Mouse (Mus musculus) heart, embryonic 13.5 days (tissue): ENCODE data around the gene Disp1. TPM values are rescaled to one million over a fixed set of nuclear protein-coding genes. Genes with fewer than 3 reads are reported as not detected.

Source experiments
- ATAC-seq: fragments of 200-750 bp; cut with Nextera tagmentation; 2 replicates; pipeline ENCODE4 v1.8.0; 2017; ENCODE audit warnings: moderate TSS enrichment; ENCODE audit not compliant: insufficient number of reproducible peaks, low FRiP score, low TSS enrichment; ENCODE audit errors: extremely low read depth
- H3K27ac ChIP-seq: fragments of 300-500 bp; sonication (generic); replicated peaks from 2 replicates; pipeline ENCODE4 v1.5.1; 2015; ENCODE audit warnings: moderate library complexity, mild to moderate bottlenecking, inconsistent platforms
- H3K27me3 ChIP-seq: fragments of 300-500 bp; sonication (generic); replicated peaks from 2 replicates; pipeline ENCODE4 v1.6.1; 2015; ENCODE audit warnings: mild to moderate bottlenecking, inconsistent platforms
- H3K36me3 ChIP-seq: fragments of 300-500 bp; sonication (generic); 2 replicates; pipeline ENCODE4 v1.6.1; 2015; ENCODE audit warnings: mild to moderate bottlenecking, inconsistent platforms
- H3K4me1 ChIP-seq: fragments of 300-500 bp; sonication (generic); 2 replicates; pipeline ENCODE4 v1.6.1; 2015; ENCODE audit warnings: inconsistent platforms
- H3K4me2 ChIP-seq: fragments of 300-500 bp; sonication (generic); 2 replicates; pipeline ENCODE4 v1.6.1; 2015; ENCODE audit warnings: inconsistent platforms, mild to moderate bottlenecking, moderate library complexity
- H3K4me3 ChIP-seq: fragments of 300-500 bp; sonication (generic); 2 replicates; pipeline ENCODE4 v1.5.1; 2015; ENCODE audit warnings: moderate library complexity, mild to moderate bottlenecking, inconsistent platforms
- H3K9ac ChIP-seq: fragments of 300-500 bp; sonication (generic); 2 replicates; pipeline ENCODE4 v1.6.1; 2015; ENCODE audit warnings: inconsistent platforms, mild to moderate bottlenecking, moderate library complexity
- H3K9me3 ChIP-seq: fragments of 300-500 bp; sonication (generic); 2 replicates; pipeline ENCODE4 v1.6.1; 2016; ENCODE audit warnings: inconsistent platforms
- WGBS: fragments of 180-500 bp; shearing (Covaris S2); methylation state at CpG from one replicate; pipeline ENCODE4 v1.1.7; 2015; ENCODE audit warnings: mixed read lengths; 5-methylcytosine and 5-hydroxymethylcytosine counted together
- polyA plus RNA-seq: library from polyadenylated mRNA; unstranded; fragments of >200 nt; fragmentation: Nextera tagmentation; extraction: Ambion mirVana; gene quantifications from 2 replicates; pipeline ENCODE4 v1.2.1, GENCODE M21; 2015

Gene Disp1
- 8.8 and 9.1 TPM in 2 replicates for polyA plus RNA-seq

- no peaks in the 10 kb centered on the region for H3K36me3 ChIP-seq
- peak; percentile 66; the same call in 1 of the 2 replicates for ATAC-seq
- H3K9me3 ChIP-seq = no peaks in the 10 kb centered on the region
- peak within 1 kb of the TSS; percentile 92 for H3K9ac ChIP-seq
- H3K4me1 ChIP-seq = peaks cover 18% of the 10 kb centered on the region
- peak within 1 kb of the TSS; percentile 77 for H3K4me2 ChIP-seq
- WGBS = 3% methylated on average over 56 of the region's 56 CpGs
- H3K4me3 ChIP-seq = peak within 1 kb of the TSS; percentile 87
- H3K27ac ChIP-seq = peak within 1 kb of the TSS; percentile 48
- H3K27me3 ChIP-seq = no peaks in the 10 kb centered on the region
Observed at GRCm38 (mm10) chr1:183220796-183221718, at the start of gene Disp1. Gene Disp1, minus strand, starts transcription at chr1:183221522.

DNA sequence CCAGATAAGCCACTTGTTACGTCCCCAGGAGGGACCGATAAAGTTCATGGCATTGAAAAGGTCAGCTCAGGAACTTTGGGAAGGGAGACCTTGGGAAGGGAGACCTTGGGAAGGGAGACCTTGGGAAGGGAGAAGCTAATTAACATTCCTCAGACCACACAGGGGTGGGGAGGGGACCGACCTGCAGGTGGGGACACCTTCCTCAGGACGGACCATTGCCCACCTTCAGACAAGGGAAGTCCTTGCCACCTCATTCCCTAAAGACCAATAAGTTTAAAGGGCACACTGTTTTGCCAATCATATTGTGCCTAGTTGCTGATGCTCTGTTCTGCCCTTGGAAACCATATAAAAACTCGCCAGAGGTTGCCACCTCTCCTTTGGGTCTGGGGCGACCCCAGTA, 46.3 kb upstream of the Disp1 start:
- Histone ChIP-seq H3K9me3 (no peaks in the 10 kb centered on the region), H3K4me1 (peaks cover 15% of the 10 kb centered on the region), H3K27ac (no peak overlapping the region), H3K4me3 (no peak overlapping the region), H3K36me3 (no peaks in the 10 kb centered on the region), H3K4me2 (no peak overlapping the region), H3K27me3 (no peaks in the 10 kb centered on the region), H3K9ac (no peak overlapping the region)
- 63% methylated on average over 6 of the region's 6 CpGs for WGBS
- ATAC-seq = no peak

DNA sequence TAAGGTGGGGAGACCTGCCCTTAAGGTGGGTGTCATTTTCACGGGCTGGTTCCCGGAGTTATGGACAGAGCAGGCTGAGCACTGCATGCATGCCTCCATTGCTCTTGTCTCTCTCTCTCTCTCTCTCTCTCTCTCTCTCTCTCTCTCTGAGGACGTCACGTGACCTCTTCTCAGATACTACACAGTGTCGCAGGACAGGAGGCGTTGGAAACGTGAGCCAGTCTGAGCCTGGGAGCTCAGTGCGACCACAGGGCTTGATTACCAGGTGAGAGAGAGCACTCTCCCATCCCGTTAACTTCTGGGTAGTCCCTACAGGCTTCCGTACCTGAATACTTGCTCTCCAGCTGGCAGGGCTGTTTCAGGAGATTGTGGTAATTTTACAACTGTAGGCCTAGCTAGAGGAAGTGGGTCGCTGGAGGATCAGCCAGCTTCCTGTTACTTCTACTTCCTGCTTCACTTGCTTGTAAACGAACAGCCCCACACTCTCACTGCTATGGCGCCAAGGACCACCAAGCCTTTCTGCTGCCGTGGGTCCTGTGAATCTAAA, 44.7 kb upstream of the Disp1 start:
- WGBS = 42% methylated on average over 14 of the region's 14 CpGs
- Histone ChIP-seq H3K4me2 (peak overlapping the region; percentile 7; the same call in 1 of the 2 replicates), H3K4me3 (no peak overlapping the region), H3K36me3 (no peaks in the 10 kb centered on the region), H3K9ac (0 out of 2 replicates have a peak overlapping the region, but pooled peaks have one; percentile 19), H3K9me3 (no peaks in the 10 kb centered on the region), H3K4me1 (peaks cover 15% of the 10 kb centered on the region), H3K27ac (no peak overlapping the region), H3K27me3 (no peaks in the 10 kb centered on the region)
- no peak for ATAC-seq

GRCm38 (mm10) chr1:183264145-183265008, 43.1 kb upstream of the Disp1 start:
- WGBS = 56% methylated on average over 13 of the region's 13 CpGs
- H3K4me2 ChIP-seq = peak overlapping the region; percentile 51

GRCm38 (mm10) chr1:183252574-183252973, 31.3 kb upstream of the Disp1 start:
- no peak overlapping the region for H3K27ac ChIP-seq
- WGBS = 65% methylated on average over 10 of the region's 10 CpGs
- H3K9me3 ChIP-seq = no peaks in the 10 kb centered on the region
- no peak overlapping the region for H3K9ac ChIP-seq
- H3K4me3 ChIP-seq = no peak overlapping the region
- no peaks in the 10 kb centered on the region for H3K36me3 ChIP-seq
- no peaks in the 10 kb centered on the region for H3K4me1 ChIP-seq
- no peak overlapping the region for H3K4me2 ChIP-seq
- no peak for ATAC-seq
- peaks cover 15% of the 10 kb centered on the region for H3K27me3 ChIP-seq

More at GRCm38 (mm10) chr1:183264145-183265008, 43.1 kb upstream of the Disp1 start:
- H3K27ac ChIP-seq = no peak overlapping the region
- H3K4me1 ChIP-seq = peaks cover 15% of the 10 kb centered on the region
- ATAC-seq = no peak
- no peak overlapping the region for H3K4me3 ChIP-seq
- no peaks in the 10 kb centered on the region for H3K9me3 ChIP-seq
- no peaks in the 10 kb centered on the region for H3K27me3 ChIP-seq
- no peaks in the 10 kb centered on the region for H3K36me3 ChIP-seq
- peak overlapping the region; percentile 30; the same call in 1 of the 2 replicates for H3K9ac ChIP-seq

GRCm38 (mm10) chr1:183251818-183252217, 30.5 kb upstream of the Disp1 start:
- 72% methylated on average over 2 of the region's 2 CpGs for WGBS
- H3K27ac ChIP-seq = no peak overlapping the region

DNA sequence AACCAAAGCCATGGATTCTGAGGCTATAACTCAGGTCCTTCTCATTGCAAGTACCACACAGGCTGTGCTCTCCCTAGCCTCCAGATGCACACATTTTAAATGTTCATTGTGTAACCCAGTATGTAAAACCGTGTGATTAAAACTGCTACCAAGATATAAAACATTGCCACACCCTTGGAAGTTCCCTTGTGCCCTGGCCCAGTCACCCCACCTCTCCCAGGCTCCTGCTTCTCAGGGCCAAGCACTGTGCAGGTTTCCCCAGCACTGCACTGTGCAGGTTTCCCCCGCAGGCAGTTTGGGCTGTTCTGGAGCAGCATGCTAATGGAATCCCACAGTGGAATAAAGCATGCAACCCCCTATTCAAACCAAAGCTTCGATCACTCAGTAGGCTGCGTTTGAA, 29.3 kb upstream of the Disp1 start:
- no peak overlapping the region for H3K27ac ChIP-seq
- H3K4me3 ChIP-seq = no peak overlapping the region
- no peak for ATAC-seq
- peaks cover 15% of the 10 kb centered on the region for H3K27me3 ChIP-seq
- no peaks in the 10 kb centered on the region for H3K36me3 ChIP-seq
- H3K9ac ChIP-seq = no peak overlapping the region
- no peak overlapping the region for H3K4me2 ChIP-seq
- no peaks in the 10 kb centered on the region for H3K4me1 ChIP-seq
- 70% methylated on average over 4 of the region's 4 CpGs for WGBS
- H3K9me3 ChIP-seq = no peaks in the 10 kb centered on the region

More at GRCm38 (mm10) chr1:183251818-183252217, 30.5 kb upstream of the Disp1 start:
- Histone ChIP-seq H3K9ac (no peak overlapping the region), H3K9me3 (no peaks in the 10 kb centered on the region), H3K4me1 (no peaks in the 10 kb centered on the region), H3K4me2 (no peak overlapping the region), H3K4me3 (no peak overlapping the region), H3K27me3 (peaks cover 15% of the 10 kb centered on the region), H3K36me3 (no peaks in the 10 kb centered on the region)
- ATAC-seq = no peak

DNA sequence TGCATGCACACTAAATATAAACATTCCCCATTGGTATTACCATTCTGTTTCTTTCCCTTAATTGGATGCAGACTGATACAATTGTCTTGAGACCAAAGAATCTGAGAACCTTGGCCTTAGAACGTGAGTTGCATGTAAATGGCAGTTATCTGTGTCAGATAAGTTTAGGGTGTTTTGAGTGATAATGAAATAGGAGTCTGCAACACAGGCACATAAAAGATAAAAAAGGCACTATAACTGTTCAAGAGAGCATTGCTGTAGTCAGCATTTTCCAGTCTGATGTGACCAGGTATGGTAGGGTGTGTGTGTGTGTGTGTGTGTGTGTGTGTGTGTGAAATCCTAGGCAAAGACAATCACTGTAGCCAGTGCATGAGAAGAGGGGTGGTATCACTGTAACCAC, 26.8 kb upstream of the Disp1 start:
- no peak overlapping the region for H3K27ac ChIP-seq
- H3K4me1 ChIP-seq = no peaks in the 10 kb centered on the region
- peaks cover 14% of the 10 kb centered on the region for H3K27me3 ChIP-seq
- no peaks in the 10 kb centered on the region for H3K36me3 ChIP-seq
- no peak overlapping the region for H3K4me2 ChIP-seq
- ATAC-seq = no peak
- no peak overlapping the region for H3K4me3 ChIP-seq
- H3K9ac ChIP-seq = no peak overlapping the region
- WGBS = 10% methylated on average over 1 of the region's 1 CpGs
- H3K9me3 ChIP-seq = no peaks in the 10 kb centered on the region

- 67% methylated on average over 7 of the region's 7 CpGs for WGBS
Observed at GRCm38 (mm10) chr1:183243293-183243692, 22.0 kb upstream of the Disp1 start.

GRCm38 (mm10) chr1:183237901-183238300, 16.6 kb upstream of the Disp1 start:
- no peak for ATAC-seq
- Histone ChIP-seq H3K4me1 (no peaks in the 10 kb centered on the region), H3K9ac (no peak overlapping the region), H3K27ac (no peak overlapping the region), H3K9me3 (no peaks in the 10 kb centered on the region), H3K4me3 (no peak overlapping the region), H3K4me2 (no peak overlapping the region), H3K27me3 (no peaks in the 10 kb centered on the region; the same call in 1 of the 2 replicates), H3K36me3 (no peaks in the 10 kb centered on the region)
- WGBS = 18% methylated on average over 2 of the region's 2 CpGs

More at GRCm38 (mm10) chr1:183243293-183243692, 22.0 kb upstream of the Disp1 start:
- ATAC-seq = no peak
- Histone ChIP-seq H3K36me3 (no peaks in the 10 kb centered on the region), H3K27me3 (no peaks in the 10 kb centered on the region), H3K9ac (no peak overlapping the region), H3K4me3 (no peak overlapping the region), H3K27ac (no peak overlapping the region), H3K4me2 (no peak overlapping the region), H3K9me3 (no peaks in the 10 kb centered on the region), H3K4me1 (no peaks in the 10 kb centered on the region)

DNA sequence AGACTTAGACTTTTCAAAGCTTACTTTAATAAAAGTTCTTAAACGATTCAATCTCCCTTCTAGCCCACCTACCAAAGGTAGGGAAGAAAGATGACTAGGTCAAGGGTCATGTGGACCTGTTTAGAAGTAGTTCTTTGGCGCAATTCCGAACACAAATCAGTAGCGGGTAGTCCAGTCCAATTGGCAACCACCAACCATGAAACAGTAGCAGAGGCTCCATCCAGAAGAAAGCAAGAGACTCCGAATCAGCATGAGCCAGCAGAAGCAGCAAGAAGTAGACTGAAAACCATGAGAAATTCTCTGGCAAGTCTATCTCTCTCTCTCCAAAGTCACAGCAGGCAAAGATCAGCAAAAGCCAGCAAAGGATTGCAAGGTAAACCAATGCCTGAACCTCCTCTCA, 15.1 kb upstream of the Disp1 start:
- WGBS = 84% methylated on average over 5 of the region's 5 CpGs

More for the DNA sequence above, 15.1 kb upstream of the Disp1 start:
- H3K27me3 ChIP-seq = no peaks in the 10 kb centered on the region; the same call in 1 of the 2 replicates
- H3K4me2 ChIP-seq = no peak overlapping the region
- H3K9me3 ChIP-seq = no peaks in the 10 kb centered on the region
- no peak overlapping the region for H3K27ac ChIP-seq
- no peaks in the 10 kb centered on the region for H3K36me3 ChIP-seq
- H3K4me3 ChIP-seq = no peak overlapping the region
- no peak overlapping the region for H3K9ac ChIP-seq
- H3K4me1 ChIP-seq = no peaks in the 10 kb centered on the region
- no peak for ATAC-seq
